Mouse (Mus musculus): Measurements from ENCODE around the gene Etl4. TPM values are rescaled to one million over a fixed set of nuclear protein-coding genes. Genes with fewer than 3 reads are reported as not detected.

Etl4 gene
- polyA plus RNA-seq, 1 experiment from 2014 or later, result 7.3 TPM

DNA sequence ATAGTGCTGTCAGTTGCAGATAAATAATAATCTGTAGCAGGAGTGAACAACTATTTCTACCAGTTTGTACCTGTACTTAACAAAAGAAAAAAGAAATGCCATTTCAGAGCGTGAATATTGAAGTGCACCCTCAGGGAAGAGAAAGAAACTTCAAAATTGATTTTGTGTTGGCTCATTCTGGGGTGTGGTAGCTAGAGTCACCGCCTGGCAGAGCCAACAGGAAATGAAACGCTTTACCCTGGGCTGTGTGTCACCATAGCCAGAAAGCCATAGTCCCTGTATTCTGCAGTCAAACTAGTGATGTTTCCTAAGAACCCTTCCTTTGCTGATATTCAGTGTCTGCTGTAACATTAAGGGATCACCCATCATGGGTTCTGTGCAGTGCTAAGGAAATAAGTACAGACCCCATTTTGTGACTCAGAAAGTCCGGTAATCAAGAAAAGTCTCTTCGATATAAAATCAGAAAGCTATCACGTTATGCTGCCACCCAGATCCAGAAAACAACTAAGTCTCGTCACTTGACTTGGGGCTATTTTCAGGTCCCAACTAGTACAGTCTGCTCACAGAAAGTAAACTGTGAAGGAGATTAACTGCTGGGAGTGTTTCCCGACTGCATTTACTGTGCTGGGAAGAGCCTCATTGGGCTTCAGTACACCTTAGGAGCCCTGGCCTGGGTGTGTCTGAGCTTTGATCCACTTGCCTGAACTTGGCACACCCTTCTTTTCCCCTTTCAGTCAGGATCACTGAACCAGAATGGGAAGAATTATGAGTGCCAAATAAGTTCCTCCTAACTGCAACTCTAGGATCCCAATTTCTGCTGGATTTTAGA is 843.9 kb downstream of the Etl4 start:
- H3K4me3 ChIP-seq (ENCODE audit: low read depth, low read length), result no peak overlapping the region
- H3K9ac ChIP-seq (replicated peaks; ENCODE audit: low read depth, low read length), result no peak overlapping the region
- H3K27ac ChIP-seq (ENCODE audit: low read depth, low read length), result no peak overlapping the region
- H3K9me3 ChIP-seq (ENCODE audit: control insufficient read depth, low read length), result no peaks in the 10 kb centered on the region
- no peak for ATAC-seq (ENCODE audit: low read depth)
- no peaks in the 10 kb centered on the region for H3K4me1 ChIP-seq (ENCODE audit: control insufficient read depth, insufficient read depth, low read length)
- WGBS, result 90% methylated on average over 8 of the region's 8 CpGs
- no peaks in the 10 kb centered on the region for H3K27me3 ChIP-seq (ENCODE audit: control insufficient read depth, insufficient read depth, low read length)
- H3K36me3 ChIP-seq (ENCODE audit: control insufficient read depth, insufficient read depth, low read length), result no peaks in the 10 kb centered on the region
- no peak overlapping the region for H3K4me2 ChIP-seq (ENCODE audit: low read depth, low read length)

DNA sequence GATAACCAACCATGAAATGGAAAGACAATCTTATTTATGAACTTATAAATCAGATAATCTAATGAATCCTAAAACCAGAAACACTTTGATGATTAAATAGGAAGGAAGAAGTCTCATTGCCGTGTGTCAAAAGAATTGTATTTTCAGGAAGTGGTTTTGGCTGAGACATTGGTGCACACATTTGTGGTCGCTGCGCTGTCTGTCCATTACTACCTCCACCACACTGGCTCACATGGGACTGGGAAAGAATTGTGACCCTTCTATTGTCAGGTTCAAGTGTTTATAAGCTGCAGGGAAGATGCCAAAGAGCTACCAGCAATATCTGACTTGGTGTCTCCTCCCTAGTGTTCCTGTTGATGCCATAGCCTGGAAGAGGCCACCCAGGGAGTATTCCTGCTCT is 847.4 kb downstream of the Etl4 start:
- Histone ChIP-seq H3K4me2 (ENCODE audit: low read depth, low read length) (no peak overlapping the region), H3K4me3 (ENCODE audit: low read depth, low read length) (no peak overlapping the region), H3K36me3 (ENCODE audit: control insufficient read depth, insufficient read depth, low read length) (no peaks in the 10 kb centered on the region), H3K4me1 (ENCODE audit: control insufficient read depth, insufficient read depth, low read length) (no peaks in the 10 kb centered on the region), H3K9me3 (ENCODE audit: control insufficient read depth, low read length) (no peaks in the 10 kb centered on the region), H3K27ac (ENCODE audit: low read depth, low read length) (no peak overlapping the region), H3K9ac (replicated peaks; ENCODE audit: low read depth, low read length) (no peak overlapping the region), H3K27me3 (ENCODE audit: control insufficient read depth, insufficient read depth, low read length) (no peaks in the 10 kb centered on the region)
- WGBS, result 91% methylated on average over 3 of the region's 3 CpGs
- ATAC-seq (ENCODE audit: low read depth), result no peak

DNA sequence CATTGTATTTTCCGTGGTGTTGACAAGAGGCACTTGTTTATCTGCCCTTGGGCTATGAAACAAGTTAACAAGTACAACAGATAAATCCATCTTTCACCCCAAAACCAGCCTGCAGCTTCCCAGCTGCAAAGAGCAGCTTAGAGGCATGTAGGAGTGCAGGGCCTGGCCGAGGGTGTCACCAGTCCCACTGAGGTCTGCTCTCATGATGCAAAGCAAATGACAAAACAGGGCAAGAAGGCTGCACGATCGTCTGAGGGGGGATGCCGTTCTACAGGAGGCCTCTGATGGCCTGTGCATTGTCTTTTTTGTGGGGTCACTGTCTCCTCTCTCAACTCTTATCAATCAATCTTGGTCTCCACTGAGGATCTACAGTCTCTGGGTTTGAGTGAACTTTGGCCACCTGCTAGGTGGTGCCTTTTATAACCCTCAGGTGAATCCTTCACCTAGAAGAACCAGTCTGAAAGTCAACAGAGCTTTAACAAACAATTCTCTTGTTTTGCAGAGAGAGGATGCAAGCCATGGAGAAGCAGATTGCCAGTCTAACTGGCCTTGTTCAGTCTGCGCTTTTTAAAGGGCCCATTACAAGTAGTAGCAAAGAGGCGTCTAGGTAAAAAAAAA is 849.6 kb downstream of the Etl4 start:
- H3K4me2 ChIP-seq (ENCODE audit: low read depth, low read length), result no peak overlapping the region
- ATAC-seq (ENCODE audit: low read depth), result no peak
- H3K4me1 ChIP-seq (ENCODE audit: control insufficient read depth, insufficient read depth, low read length), result no peaks in the 10 kb centered on the region
- no peak overlapping the region for H3K4me3 ChIP-seq (ENCODE audit: low read depth, low read length)
- no peaks in the 10 kb centered on the region for H3K9me3 ChIP-seq (ENCODE audit: control insufficient read depth, low read length)
- no peak overlapping the region for H3K9ac ChIP-seq (replicated peaks; ENCODE audit: low read depth, low read length)
- no peak overlapping the region for H3K27ac ChIP-seq (ENCODE audit: low read depth, low read length)
- no peaks in the 10 kb centered on the region for H3K27me3 ChIP-seq (ENCODE audit: control insufficient read depth, insufficient read depth, low read length)
- WGBS, result 83% methylated on average over 7 of the region's 7 CpGs
- H3K36me3 ChIP-seq (ENCODE audit: control insufficient read depth, insufficient read depth, low read length), result no peaks in the 10 kb centered on the region

DNA sequence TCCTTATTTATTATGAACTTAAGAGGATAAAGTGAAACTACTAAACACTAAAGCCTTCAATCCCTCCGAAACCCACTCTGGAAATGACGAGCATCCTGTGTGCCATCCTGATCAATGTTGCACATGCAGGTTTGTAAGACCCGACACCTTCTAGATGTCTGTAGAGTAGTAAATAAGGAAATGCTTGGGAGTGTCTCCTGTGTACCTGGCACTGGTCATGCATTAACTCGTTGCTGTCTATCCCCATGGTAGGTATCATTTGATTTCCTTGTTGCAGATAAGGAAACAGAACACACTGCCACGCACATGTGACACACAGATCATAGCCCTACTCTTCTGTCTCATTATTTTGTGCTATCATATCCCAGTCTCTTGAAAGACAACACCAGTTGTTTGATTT is 851.7 kb downstream of the Etl4 start:
- no peak overlapping the region for H3K4me2 ChIP-seq (ENCODE audit: low read depth, low read length)
- H3K4me1 ChIP-seq (ENCODE audit: control insufficient read depth, insufficient read depth, low read length), result no peaks in the 10 kb centered on the region
- WGBS, result 90% methylated on average over 5 of the region's 5 CpGs
- no peaks in the 10 kb centered on the region for H3K9me3 ChIP-seq (ENCODE audit: control insufficient read depth, low read length)
- ATAC-seq (ENCODE audit: low read depth), result no peak
- no peak overlapping the region for H3K27ac ChIP-seq (ENCODE audit: low read depth, low read length)
- no peak overlapping the region for H3K4me3 ChIP-seq (ENCODE audit: low read depth, low read length)
- H3K9ac ChIP-seq (replicated peaks; ENCODE audit: low read depth, low read length), result no peak overlapping the region
- H3K36me3 ChIP-seq (ENCODE audit: control insufficient read depth, insufficient read depth, low read length), result no peaks in the 10 kb centered on the region
- H3K27me3 ChIP-seq (ENCODE audit: control insufficient read depth, insufficient read depth, low read length), result no peaks in the 10 kb centered on the region

DNA sequence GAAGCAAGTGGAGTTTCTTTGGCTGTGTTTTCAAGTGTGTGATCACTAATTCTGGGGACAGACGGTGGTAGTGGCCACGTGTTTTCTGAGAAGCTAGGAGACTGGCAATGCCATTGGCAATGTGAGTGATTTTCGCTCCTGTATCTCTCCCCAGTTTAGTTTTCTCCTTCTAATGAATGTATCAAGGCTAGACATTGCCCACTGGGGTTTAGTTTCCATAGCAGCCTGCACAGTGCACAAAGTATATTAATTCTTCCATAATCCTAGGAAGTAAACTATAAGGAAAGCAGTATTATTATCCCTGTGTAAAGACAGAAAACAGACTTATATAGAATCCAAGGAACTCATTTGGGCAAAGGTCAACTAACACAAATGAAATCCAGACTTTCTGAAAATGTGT is 852.2 kb downstream of the Etl4 start:
- Histone ChIP-seq H3K4me2 (ENCODE audit: low read depth, low read length) (no peak overlapping the region), H3K4me1 (ENCODE audit: control insufficient read depth, insufficient read depth, low read length) (no peaks in the 10 kb centered on the region)
- no peak for ATAC-seq (ENCODE audit: low read depth)

DNA sequence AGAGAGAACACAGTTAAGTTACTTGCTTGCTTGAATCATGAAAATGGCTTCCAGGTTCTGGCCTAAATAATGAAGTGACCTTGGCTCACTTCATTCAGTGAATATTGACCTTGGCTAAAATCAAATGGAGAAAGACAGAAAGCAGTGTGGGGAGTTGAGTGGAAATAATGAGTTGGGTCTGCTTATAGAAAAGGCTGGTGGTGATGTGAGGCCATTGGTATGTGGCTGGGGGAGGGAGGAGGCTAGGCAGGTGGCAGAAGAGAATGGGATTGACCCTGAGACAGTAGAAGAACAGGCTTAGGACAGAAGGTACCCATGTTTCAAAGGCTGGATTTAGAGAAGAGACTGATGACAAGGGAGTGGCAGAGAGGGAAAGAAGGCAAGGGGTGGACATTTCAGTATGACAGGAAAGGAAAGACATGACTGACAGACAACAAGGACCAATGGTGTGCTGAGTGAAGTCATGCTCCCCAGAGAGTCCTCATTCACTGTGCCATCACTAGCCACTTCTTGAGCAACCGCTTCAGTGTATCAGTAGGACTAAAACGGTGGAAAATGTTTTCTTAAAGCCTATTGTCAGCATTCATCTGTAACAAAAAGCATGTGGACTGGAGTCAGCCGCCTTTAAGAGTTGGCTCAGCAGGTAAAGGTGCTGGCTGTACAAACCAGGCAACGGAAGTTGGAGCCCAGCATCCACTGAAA is 854.1 kb downstream of the Etl4 start:
- Histone ChIP-seq H3K4me3 (ENCODE audit: low read depth, low read length) (no peak overlapping the region), H3K9me3 (ENCODE audit: control insufficient read depth, low read length) (no peaks in the 10 kb centered on the region), H3K4me2 (ENCODE audit: low read depth, low read length) (no peak overlapping the region), H3K27ac (ENCODE audit: low read depth, low read length) (no peak overlapping the region), H3K36me3 (ENCODE audit: control insufficient read depth, insufficient read depth, low read length) (no peaks in the 10 kb centered on the region), H3K27me3 (ENCODE audit: control insufficient read depth, insufficient read depth, low read length) (no peaks in the 10 kb centered on the region), H3K4me1 (ENCODE audit: control insufficient read depth, insufficient read depth, low read length) (no peaks in the 10 kb centered on the region), H3K9ac (replicated peaks; ENCODE audit: low read depth, low read length) (no peak overlapping the region)
- no peak for ATAC-seq (ENCODE audit: low read depth)
- WGBS, result 84% methylated on average over 4 of the region's 4 CpGs

More for the DNA sequence above, 852.2 kb downstream of the Etl4 start:
- H3K9me3 ChIP-seq (ENCODE audit: control insufficient read depth, low read length), result no peaks in the 10 kb centered on the region
- no peaks in the 10 kb centered on the region for H3K27me3 ChIP-seq (ENCODE audit: control insufficient read depth, insufficient read depth, low read length)
- no peak overlapping the region for H3K27ac ChIP-seq (ENCODE audit: low read depth, low read length)
- 79% methylated on average over 3 of the region's 3 CpGs for WGBS
- no peak overlapping the region for H3K9ac ChIP-seq (replicated peaks; ENCODE audit: low read depth, low read length)
- no peaks in the 10 kb centered on the region for H3K36me3 ChIP-seq (ENCODE audit: control insufficient read depth, insufficient read depth, low read length)
- H3K4me3 ChIP-seq (ENCODE audit: low read depth, low read length), result no peak overlapping the region

DNA sequence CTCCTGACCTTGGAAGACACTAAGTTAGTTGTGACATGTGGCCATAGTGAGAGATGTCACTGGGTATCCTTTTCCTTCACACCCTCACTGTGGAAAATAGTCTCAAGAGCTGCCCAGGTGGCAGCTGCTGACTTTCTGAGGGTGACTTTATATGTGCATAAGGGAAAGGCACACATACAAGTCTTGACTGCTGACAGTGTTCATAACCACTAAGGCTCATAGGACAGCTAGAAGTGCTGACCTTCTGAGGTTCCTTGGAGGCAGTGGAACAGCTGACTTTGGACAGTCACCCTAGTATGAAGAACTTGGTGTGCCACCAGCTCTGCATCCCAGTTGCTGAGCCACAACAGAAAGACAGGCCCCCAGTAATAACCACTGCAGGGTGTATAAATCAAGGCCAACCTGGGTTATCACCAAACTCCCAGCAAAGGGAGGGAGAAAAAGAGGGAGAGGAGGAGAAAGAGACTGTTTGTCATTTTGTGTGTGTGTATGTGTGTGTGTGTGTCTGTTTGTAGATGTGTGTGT is 855.0 kb downstream of the Etl4 start:
- no peaks in the 10 kb centered on the region for H3K9me3 ChIP-seq (ENCODE audit: control insufficient read depth, low read length)
- no peak for ATAC-seq (ENCODE audit: low read depth)
- no peak overlapping the region for H3K4me2 ChIP-seq (ENCODE audit: low read depth, low read length)
- no peak overlapping the region for H3K4me3 ChIP-seq (ENCODE audit: low read depth, low read length)
- no peaks in the 10 kb centered on the region for H3K36me3 ChIP-seq (ENCODE audit: control insufficient read depth, insufficient read depth, low read length)
- no peak overlapping the region for H3K27ac ChIP-seq (ENCODE audit: low read depth, low read length)
- no peak overlapping the region for H3K9ac ChIP-seq (replicated peaks; ENCODE audit: low read depth, low read length)
- no peaks in the 10 kb centered on the region for H3K27me3 ChIP-seq (ENCODE audit: control insufficient read depth, insufficient read depth, low read length)
- no peaks in the 10 kb centered on the region for H3K4me1 ChIP-seq (ENCODE audit: control insufficient read depth, insufficient read depth, low read length)

DNA sequence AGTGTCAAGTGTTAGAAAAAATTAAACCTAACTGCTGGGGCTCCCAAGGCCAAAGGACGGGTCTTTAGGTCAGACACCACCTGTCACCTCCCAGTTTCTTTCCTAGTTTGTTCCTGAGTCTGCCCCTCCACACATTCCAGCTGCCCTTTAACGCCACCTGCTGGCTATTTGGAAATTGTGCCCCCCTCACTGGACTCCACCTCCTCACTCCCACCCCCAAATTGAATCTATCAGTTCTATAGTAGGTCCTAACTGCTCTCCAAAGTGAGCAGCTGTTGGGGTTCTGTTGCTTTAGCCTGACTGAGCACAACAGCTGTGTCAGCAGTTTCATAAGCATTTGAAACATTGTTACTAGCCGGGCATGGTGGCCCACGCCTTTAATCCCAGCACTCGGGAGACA is 859.1 kb downstream of the Etl4 start:
- Histone ChIP-seq H3K9ac (replicated peaks; ENCODE audit: low read depth, low read length) (no peak overlapping the region), H3K9me3 (ENCODE audit: control insufficient read depth, low read length) (no peaks in the 10 kb centered on the region), H3K4me1 (ENCODE audit: control insufficient read depth, insufficient read depth, low read length) (no peaks in the 10 kb centered on the region), H3K27me3 (ENCODE audit: control insufficient read depth, insufficient read depth, low read length) (no peaks in the 10 kb centered on the region), H3K36me3 (ENCODE audit: control insufficient read depth, insufficient read depth, low read length) (no peaks in the 10 kb centered on the region), H3K4me2 (ENCODE audit: low read depth, low read length) (no peak overlapping the region), H3K4me3 (ENCODE audit: low read depth, low read length) (no peak overlapping the region), H3K27ac (ENCODE audit: low read depth, low read length) (no peak overlapping the region)
- WGBS, result 71% methylated on average over 5 of the region's 5 CpGs
- no peak for ATAC-seq (ENCODE audit: low read depth)

DNA sequence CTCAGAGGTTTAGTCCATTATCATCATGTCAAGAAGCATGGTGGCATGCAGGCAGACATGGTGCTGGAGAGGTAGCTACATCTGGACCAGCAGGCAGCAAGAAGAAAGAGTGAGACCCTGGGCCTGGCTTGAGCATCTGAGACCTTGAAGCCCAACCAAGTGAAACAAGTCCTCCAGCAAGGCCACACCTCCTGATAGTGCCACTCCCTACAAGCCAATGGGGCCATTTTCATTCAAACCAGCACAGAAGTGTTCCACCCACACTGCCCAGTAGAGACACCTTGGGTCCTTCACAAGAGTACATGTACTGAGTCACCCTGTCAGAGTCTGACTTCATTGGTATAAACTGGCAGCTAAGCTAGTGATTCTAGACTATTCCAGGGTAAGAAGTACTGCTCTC is 860.6 kb downstream of the Etl4 start:
- no peaks in the 10 kb centered on the region for H3K4me1 ChIP-seq (ENCODE audit: control insufficient read depth, insufficient read depth, low read length)
- no peaks in the 10 kb centered on the region for H3K9me3 ChIP-seq (ENCODE audit: control insufficient read depth, low read length)
- H3K27ac ChIP-seq (ENCODE audit: low read depth, low read length), result no peak overlapping the region
- H3K27me3 ChIP-seq (ENCODE audit: control insufficient read depth, insufficient read depth, low read length), result no peaks in the 10 kb centered on the region
- H3K36me3 ChIP-seq (ENCODE audit: control insufficient read depth, insufficient read depth, low read length), result no peaks in the 10 kb centered on the region
- no peak for ATAC-seq (ENCODE audit: low read depth)
- no peak overlapping the region for H3K4me2 ChIP-seq (ENCODE audit: low read depth, low read length)
- no peak overlapping the region for H3K9ac ChIP-seq (replicated peaks; ENCODE audit: low read depth, low read length)
- H3K4me3 ChIP-seq (ENCODE audit: low read depth, low read length), result no peak overlapping the region
